Mouse (Mus musculus) olfactory bulb, adult 2 months (tissue): ENCODE data around the gene Vac14.

Experiments
- CTCF ChIP-seq: fragments of 200-500 bp; IDR thresholded peaks from 2 replicates; pipeline ENCODE4 v1.5.1; 2012; ENCODE audit warnings: low read depth, mild to moderate bottlenecking, low read length, moderate library complexity; ENCODE audit not compliant: insufficient read depth
- POLR2A ChIP-seq: fragments of 200-500 bp; IDR thresholded peaks from 2 replicates; pipeline ENCODE4 v1.6.1; 2012; ENCODE audit warnings: mild to moderate bottlenecking, low read depth, low read length, moderate library complexity; ENCODE audit not compliant: insufficient read depth

GRCm38 (mm10) chr8:110716075-110716474, 97.7 kb downstream of the Vac14 start:
- TF ChIP-seq CTCF (no peak), POLR2A (no peak)
